Mouse (Mus musculus) telencephalon, adult 2 months (tissue): ENCODE measurements around the gene Gm10974.

ENCODE experiments used
- DNase-seq: peaks from one replicate; pipeline ENCODE4 v3.0.0-alpha.2; 2011; ENCODE audit warnings: low read depth, low spot score

Gene Gm10974

GRCm38 (mm10) chr7:66365904-66366303, at the start of gene Gm10974:
Gene Gm10974, plus strand, starts transcription at chr7:66365905.
- DNase-seq, result no peak

DNA sequence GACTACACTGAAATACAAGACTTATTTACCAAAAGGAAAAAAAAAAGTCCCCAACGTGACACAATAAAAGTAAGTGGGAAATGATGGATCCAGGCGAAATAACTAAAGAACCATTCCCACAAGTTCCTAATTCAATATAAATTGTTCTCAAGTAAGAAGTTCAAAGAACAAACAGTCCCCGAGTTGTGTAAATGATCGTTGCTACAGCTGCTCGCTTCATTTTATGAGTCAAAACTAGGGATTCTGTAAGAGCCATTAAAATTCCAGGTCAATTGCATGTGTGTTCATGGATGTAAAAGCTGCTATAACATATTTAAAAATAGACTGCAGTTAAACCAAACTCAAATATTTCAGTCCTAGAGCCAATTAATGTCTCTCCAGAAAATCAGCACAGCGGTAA, 47.6 kb upstream of the Gm10974 start:
- no peak for DNase-seq

- no peak for DNase-seq
Observed at GRCm38 (mm10) chr7:66320996-66321395, 44.7 kb upstream of the Gm10974 start.

- DNase-seq, result no peak
Observed at GRCm38 (mm10) chr7:66323252-66324015, 42.3 kb upstream of the Gm10974 start.

- no peak for DNase-seq
Observed at GRCm38 (mm10) chr7:66325419-66326053, 40.2 kb upstream of the Gm10974 start.

DNA sequence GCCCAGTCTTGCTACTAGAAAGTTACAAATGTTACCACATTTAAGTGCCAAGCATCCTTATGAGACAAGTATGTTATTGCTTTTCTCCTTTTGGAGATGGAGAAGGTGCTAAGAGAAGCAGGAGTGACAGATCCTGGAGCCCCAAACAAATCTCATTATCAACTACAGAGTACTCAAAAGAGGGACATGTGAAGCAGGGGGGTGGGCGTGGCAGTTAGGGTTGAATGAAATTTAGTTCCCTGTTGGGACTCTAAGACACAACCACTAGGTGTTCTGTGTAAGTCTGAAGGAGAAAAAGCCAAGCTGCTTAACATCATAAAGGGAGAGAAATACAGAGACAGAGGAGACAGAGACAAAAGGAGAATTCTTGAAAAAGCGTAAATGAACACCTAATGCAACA, 38.2 kb upstream of the Gm10974 start:
- no peak for DNase-seq

DNA sequence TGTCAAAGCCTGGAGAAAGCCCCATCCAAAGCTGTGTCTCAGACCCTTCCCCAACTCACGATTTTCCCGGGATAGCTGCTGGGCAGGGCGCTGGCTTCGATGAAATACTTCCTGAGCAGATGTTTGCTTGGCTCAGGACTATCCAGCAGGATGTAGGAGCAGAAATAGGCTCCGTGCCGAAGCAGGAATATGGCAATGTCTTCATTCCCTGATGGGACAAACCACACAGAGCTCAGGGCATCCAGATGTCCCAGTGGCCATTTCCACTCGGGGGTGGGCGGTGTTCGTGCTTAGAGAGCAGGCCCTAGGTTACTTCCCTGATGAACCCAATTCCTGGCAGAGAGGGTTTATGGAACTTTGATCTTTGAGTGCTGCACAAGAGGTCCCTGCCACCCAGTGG, 35.1 kb upstream of the Gm10974 start:
- DNase-seq, result no peak

GRCm38 (mm10) chr7:66332340-66332739, 33.4 kb upstream of the Gm10974 start:
- no peak for DNase-seq

- DNase-seq, result no peak
Observed at GRCm38 (mm10) chr7:66333906-66334500, 31.7 kb upstream of the Gm10974 start.

DNA sequence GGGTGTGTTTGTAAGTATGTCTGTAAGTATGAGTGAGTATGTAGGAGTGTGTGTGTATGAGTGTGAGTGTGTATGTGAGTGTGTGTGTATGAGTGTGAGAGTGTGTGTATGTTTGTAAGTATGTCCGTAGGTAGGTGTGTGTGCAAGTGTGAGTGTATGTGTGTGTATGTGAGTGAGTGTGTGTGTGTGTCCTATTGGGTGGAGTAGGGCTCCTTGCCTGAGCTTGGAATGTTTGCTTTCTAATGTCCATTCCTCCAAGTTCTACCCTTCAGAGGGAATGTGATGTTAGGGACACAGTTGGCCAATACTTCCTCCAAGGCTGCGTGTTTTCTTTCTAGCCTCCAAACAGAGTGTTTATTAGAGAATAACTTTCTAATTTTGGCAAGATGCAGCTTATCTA, 28.8 kb upstream of the Gm10974 start:
- DNase-seq, result no peak

DNA sequence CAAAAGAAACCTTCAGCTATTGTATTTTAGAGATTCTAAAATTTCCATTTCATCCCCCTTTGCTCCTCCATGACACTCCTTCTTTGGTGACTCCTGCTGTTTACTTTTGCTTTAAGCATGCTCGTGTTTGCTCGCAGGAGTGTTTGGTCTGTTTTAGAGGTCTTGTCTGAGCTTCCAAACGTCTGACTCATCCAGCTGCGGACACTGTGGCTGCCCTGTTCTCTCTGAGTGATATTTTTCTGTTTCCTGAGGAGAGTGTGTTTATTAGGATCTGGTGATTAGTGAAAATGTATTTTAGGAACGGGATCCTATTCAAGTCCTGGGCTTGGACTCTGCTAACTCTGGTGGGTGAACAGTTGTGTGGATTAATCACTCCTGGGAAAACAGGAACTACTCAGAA, 26.1 kb upstream of the Gm10974 start:
- DNase-seq, result no peak

DNA sequence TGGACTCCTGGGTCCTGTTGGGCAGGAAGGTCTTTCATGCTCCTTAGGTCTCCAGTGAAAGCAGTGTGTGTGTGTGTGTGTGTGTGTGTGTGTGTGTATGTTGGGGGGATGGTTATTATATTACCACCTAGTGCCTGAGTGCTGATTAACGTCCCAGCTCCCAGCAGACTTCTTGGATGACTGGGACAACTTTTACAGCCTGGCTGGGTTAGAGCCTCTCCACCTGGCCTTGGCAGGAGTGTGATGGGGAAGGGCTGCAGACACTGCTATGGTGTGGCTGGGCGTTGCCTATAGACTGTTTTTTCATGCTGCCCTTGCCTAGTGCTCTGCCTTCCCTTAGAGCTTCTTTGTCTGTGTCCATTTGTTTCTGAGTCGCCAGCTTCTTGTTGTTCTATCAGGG, 25.7 kb upstream of the Gm10974 start:
- DNase-seq, result no peak

- peak; percentile 4 for DNase-seq
Observed at GRCm38 (mm10) chr7:66342323-66342722, 23.4 kb upstream of the Gm10974 start.

- no peak for DNase-seq
Observed at GRCm38 (mm10) chr7:66342831-66343230, 22.9 kb upstream of the Gm10974 start.

DNA sequence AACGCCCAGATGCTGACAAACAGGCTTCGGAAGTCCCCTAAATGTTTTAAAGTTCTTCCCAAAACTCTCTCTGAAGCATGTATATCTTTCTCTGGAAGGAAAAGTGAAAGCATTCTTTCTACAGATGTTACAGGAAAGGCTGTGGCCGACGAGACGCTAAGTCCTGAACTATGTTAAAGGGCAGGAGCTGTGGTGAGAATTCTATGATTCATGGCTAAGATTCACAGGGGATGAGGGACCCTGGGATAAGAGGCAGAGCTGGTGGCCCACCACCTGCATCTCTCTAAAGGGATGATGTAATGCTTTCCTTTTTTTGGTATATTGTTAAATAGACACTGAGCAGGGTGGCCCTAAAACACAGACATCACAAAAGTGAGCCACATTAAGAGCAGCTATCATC, 22.4 kb upstream of the Gm10974 start:
- DNase-seq, result no peak

- no peak for DNase-seq
Observed at GRCm38 (mm10) chr7:66346959-66347663, 18.6 kb upstream of the Gm10974 start.

DNA sequence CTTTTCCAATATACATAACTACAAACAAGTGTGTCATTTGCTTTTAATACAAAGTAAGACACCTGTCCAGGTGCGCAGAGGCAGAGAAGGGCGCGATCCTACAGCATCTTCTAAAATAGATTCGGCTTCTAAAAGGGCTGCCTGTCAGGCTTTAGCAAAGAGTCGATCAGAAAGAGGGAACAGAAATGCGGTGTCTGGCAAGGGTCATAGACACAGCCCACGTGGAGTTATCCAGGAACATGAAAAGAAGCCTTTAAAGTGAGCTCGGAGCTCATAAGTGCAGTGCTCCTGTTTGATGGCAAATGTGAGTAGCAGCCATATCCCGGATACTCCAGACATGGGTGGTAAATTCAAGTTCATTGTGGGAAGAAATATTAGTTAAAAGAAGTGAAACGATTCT, 17.1 kb upstream of the Gm10974 start:
- no peak for DNase-seq

GRCm38 (mm10) chr7:66349670-66350069, 16.0 kb upstream of the Gm10974 start:
- no peak for DNase-seq

- DNase-seq, result no peak
Observed at GRCm38 (mm10) chr7:66351074-66351473, 14.6 kb upstream of the Gm10974 start.

- DNase-seq, result no peak
Observed at GRCm38 (mm10) chr7:66354911-66355310, 10.8 kb upstream of the Gm10974 start.

- DNase-seq, result no peak
Observed at GRCm38 (mm10) chr7:66355791-66356522, 9.7 kb upstream of the Gm10974 start.

DNA sequence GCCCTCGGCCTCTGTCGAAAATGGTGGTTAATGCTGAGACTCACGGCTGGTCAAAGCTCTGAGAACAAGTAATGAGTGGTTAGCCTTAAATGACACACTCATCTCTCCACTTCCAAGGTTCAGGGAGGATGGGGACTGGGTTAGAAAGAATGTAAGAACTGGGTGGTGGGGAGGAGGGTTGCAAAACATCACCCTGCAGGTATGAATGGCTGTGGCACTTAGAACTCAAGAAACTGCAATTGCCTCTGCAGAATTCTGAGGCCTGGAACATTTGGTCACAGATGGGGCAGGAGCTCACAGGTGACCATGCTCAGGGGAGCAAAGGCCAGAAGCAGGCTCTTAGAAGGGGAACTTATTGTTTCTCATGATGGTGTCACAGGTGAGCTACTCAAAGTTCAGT, 7.2 kb upstream of the Gm10974 start:
- DNase-seq, result no peak
